Mouse (Mus musculus): ENCODE measurements around the gene Fam162b. TPM values are rescaled to one million over a fixed set of nuclear protein-coding genes. Genes with fewer than 3 reads are reported as not detected.
A peak's percentile ranks its signal among the peaks of the same experiment; 100 is the strongest.

Gene Fam162b
- polyA plus RNA-seq, 2 experiments = not detected

DNA sequence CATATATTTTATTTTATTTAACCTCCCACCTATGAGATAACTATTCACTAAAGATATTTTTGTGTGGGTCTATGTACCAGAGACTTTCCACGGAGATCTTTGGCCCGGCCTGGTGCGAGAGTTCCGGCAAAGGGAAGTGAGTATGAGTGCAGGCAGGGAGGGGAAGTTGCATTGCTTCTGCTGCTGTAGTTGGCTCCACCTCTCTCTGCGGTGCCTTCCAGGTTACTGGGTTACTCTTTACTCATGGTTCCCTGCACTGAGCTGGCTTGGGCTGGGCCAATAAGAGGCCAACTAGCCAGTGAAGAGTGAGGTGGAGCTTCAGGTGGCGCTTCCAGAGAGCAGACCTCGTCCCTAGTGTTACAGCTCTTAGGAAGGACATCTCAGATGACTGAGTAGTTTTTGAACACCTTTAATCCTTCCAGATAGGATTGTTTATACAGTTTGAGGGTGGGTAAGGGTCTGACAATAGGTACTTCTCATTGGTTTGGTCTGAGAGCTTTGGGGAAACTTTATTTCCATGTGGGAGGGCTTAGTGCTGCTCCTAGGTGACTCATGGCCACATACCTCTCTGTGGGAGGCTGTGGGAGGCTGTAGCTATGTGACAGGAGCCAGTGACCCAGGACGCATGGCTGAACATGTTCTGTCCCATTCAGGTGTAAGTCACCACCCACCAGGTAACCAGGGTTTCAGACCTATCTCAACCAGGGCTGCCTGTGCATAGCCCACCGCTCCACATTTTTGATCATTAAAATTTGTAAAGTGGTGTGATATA lies 18.9 kb downstream of the Fam162b start:
- no peaks in the 10 kb centered on the region for H3K4me1 ChIP-seq (replicated peaks; ENCODE audit: control insufficient read depth in 2 of 2, insufficient read depth in 2 of 2, low read length in 1 of 2)
- no peaks in the 10 kb centered on the region for H3K27me3 ChIP-seq (ENCODE audit: control insufficient read depth, insufficient read depth, low read length)
- WGBS (ENCODE audit: insufficient replicate concordance) = 40% methylated on average over 9 of the region's 9 CpGs
- no peak overlapping the region for H3K4me2 ChIP-seq (ENCODE audit: low read depth)
- H3K27ac ChIP-seq = no peak overlapping the region
- H3K9ac ChIP-seq (replicated peaks) = no peak overlapping the region
- no peak overlapping the region for H3K4me3 ChIP-seq (ENCODE audit: insufficient read depth in 1 of 2, low read depth in 2 of 2, low read length in 2 of 2)
- DNase-seq (ENCODE audit: low read depth in 3 of 3, low spot score in 3 of 3) = no peak
- TF ChIP-seq EP300 (IDR thresholded peaks at IDR 0.05; ENCODE audit: low read depth) = no peak
- TF ChIP-seq CTCF (IDR thresholded peaks at IDR 0.05; ENCODE audit: low read depth) = no peak
- H3K9me3 ChIP-seq (ENCODE audit: control insufficient read depth, low read length) = no peaks in the 10 kb centered on the region
- no peaks in the 10 kb centered on the region for H3K36me3 ChIP-seq (replicated peaks; ENCODE audit: control insufficient read depth, insufficient read depth, low read depth)
- ATAC-seq (ENCODE audit: insufficient read depth) = no peak

DNA sequence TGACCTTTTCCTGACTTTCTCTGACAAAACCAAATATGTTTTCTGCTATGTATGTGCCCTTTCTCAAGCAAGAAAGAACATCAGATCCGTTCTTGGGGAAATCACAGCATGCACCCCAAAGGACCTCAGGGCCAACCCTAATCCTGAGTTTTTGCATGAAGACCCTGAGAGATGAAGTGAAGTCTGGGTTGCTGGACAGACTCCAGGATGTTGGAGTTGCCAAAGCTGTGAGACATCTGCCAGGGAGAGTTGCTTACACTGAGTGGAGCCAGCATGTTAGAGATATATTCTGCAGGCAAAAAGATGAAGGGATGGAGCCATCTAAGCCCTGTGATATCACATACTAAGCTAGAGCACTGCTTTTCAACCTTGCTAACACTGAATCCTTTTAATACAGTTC lies 34.3 kb downstream of the Fam162b start:
- Histone ChIP-seq H3K4me1 (replicated peaks; ENCODE audit: control insufficient read depth in 2 of 2, insufficient read depth in 2 of 2, low read length in 1 of 2) (no peaks in the 10 kb centered on the region), H3K4me3 (ENCODE audit: insufficient read depth in 1 of 2, low read depth in 2 of 2, low read length in 2 of 2) (no peak overlapping the region), H3K9ac (replicated peaks) (no peak overlapping the region), H3K36me3 (replicated peaks; ENCODE audit: control insufficient read depth, insufficient read depth, low read depth) (no peaks in the 10 kb centered on the region), H3K27ac (no peak overlapping the region), H3K4me2 (ENCODE audit: low read depth) (no peak overlapping the region), H3K9me3 (ENCODE audit: control insufficient read depth, low read length) (no peaks in the 10 kb centered on the region), H3K27me3 (ENCODE audit: control insufficient read depth, insufficient read depth, low read length) (no peaks in the 10 kb centered on the region)
- WGBS (ENCODE audit: insufficient replicate concordance) = 52% methylated on average over 1 of the region's 1 CpGs
- TF ChIP-seq EP300 (IDR thresholded peaks at IDR 0.05; ENCODE audit: low read depth) (no peak), CTCF (IDR thresholded peaks at IDR 0.05; ENCODE audit: low read depth) (no peak)
- DNase-seq (ENCODE audit: low read depth in 3 of 3, low spot score in 3 of 3) (no peak), ATAC-seq (ENCODE audit: insufficient read depth) (no peak)

GRCm38 (mm10) chr10:51553348-51554123 lies 36.8 kb downstream of the Fam162b start:
- DNase-seq (ENCODE audit: low read depth in 3 of 3, low spot score in 3 of 3) (peak; percentile 16 to 41 (median 31)), ATAC-seq (ENCODE audit: insufficient read depth) (0 out of 2 replicates have a peak, but pooled peaks have one; percentile 35)
- Histone ChIP-seq H3K4me1 (replicated peaks; ENCODE audit: control insufficient read depth in 2 of 2, insufficient read depth in 2 of 2, low read length in 1 of 2) (no peaks in the 10 kb centered on the region), H3K4me2 (ENCODE audit: low read depth) (peak overlapping the region; percentile 59), H3K9ac (replicated peaks) (no peak overlapping the region), H3K9me3 (ENCODE audit: control insufficient read depth, low read length) (no peaks in the 10 kb centered on the region), H3K27me3 (ENCODE audit: control insufficient read depth, insufficient read depth, low read length) (no peaks in the 10 kb centered on the region), H3K4me3 (ENCODE audit: insufficient read depth in 1 of 2, low read depth in 2 of 2, low read length in 2 of 2) (peak overlapping the region; percentile 12 to 46; a peak in 3 of 4 replicates), H3K36me3 (replicated peaks; ENCODE audit: control insufficient read depth, insufficient read depth, low read depth) (no peaks in the 10 kb centered on the region), H3K27ac (no peak overlapping the region)
- peak; percentile 74 for TF ChIP-seq CTCF (IDR thresholded peaks at IDR 0.05; ENCODE audit: low read depth)
- no peak for TF ChIP-seq EP300 (IDR thresholded peaks at IDR 0.05; ENCODE audit: low read depth)
- 1% methylated on average over 16 of the region's 16 CpGs for WGBS (ENCODE audit: insufficient replicate concordance)

Other genes starting within 250 kb of the Fam162b start
- 1.4 and 1.8 TPM in 2 replicates for gene Gm49339, start 109.9 kb downstream of the Fam162b start, polyA plus RNA-seq (2012; rRNA removed)
- 1.1 and 2.5 TPM in 2 replicates for gene Gm49339, start 109.9 kb downstream of the Fam162b start, polyA plus RNA-seq (2014; fragmentation: Nextera tagmentation; extraction: Ambion mirVana)
- gene Lilr4b, start 109.9 kb downstream of the Fam162b start, polyA plus RNA-seq (2012; rRNA removed) = 0.70 and 1.1 TPM in 2 replicates
- gene Lilr4b, start 109.9 kb downstream of the Fam162b start, polyA plus RNA-seq (2014; fragmentation: Nextera tagmentation; extraction: Ambion mirVana) = 0.75 and 1.8 TPM in 2 replicates
- 1.7 and 2.7 TPM in 2 replicates for gene Lilrb4a, start 99.6 kb downstream of the Fam162b start, polyA plus RNA-seq (2012; rRNA removed)
- gene Lilrb4a, start 99.6 kb downstream of the Fam162b start, polyA plus RNA-seq (2014; fragmentation: Nextera tagmentation; extraction: Ambion mirVana) = 0.78 and 5.0 TPM in 2 replicates
- not detected in 2 replicates for gene Gprc6a, start 40.9 kb upstream of the Fam162b start, polyA plus RNA-seq (2012; rRNA removed)
- not detected in 2 replicates for gene Gprc6a, start 40.9 kb upstream of the Fam162b start, polyA plus RNA-seq (2014; fragmentation: Nextera tagmentation; extraction: Ambion mirVana)
- gene Rfx6, start 87.2 kb upstream of the Fam162b start, polyA plus RNA-seq (2012; rRNA removed) = 0.01 and 0.02 TPM in 2 replicates
- not detected in 2 replicates for gene Rfx6, start 87.2 kb upstream of the Fam162b start, polyA plus RNA-seq (2014; fragmentation: Nextera tagmentation; extraction: Ambion mirVana)